Mouse (Mus musculus): ENCODE measurements around the gene Maml2.
A peak's percentile ranks its signal among the peaks of the same experiment; 100 is the strongest.

The Maml2 gene

GRCm38 (mm10) chr9:13507822-13508188 is 210.0 kb downstream of the Maml2 start:
- H3K27me3 ChIP-seq (ENCODE audit: control insufficient read depth, insufficient read depth, low read length, poor library complexity, severe bottlenecking): no peaks in the 10 kb centered on the region
- no peak for DNase-seq (ENCODE audit: low read depth, low spot score)
- H3K36me3 ChIP-seq (ENCODE audit: control insufficient read depth, insufficient read depth, low read length, poor library complexity, severe bottlenecking): no peaks in the 10 kb centered on the region

GRCm38 (mm10) chr9:13509751-13510150 is 212.0 kb downstream of the Maml2 start:
- no peaks in the 10 kb centered on the region for H3K36me3 ChIP-seq (ENCODE audit: control insufficient read depth, insufficient read depth, low read length, poor library complexity, severe bottlenecking)
- no peaks in the 10 kb centered on the region for H3K27me3 ChIP-seq (ENCODE audit: control insufficient read depth, insufficient read depth, low read length, poor library complexity, severe bottlenecking)
- DNase-seq (ENCODE audit: low read depth, low spot score): peak; percentile 66

GRCm38 (mm10) chr9:13510621-13511369 is 213.0 kb downstream of the Maml2 start:
- Histone ChIP-seq H3K36me3 (ENCODE audit: control insufficient read depth, insufficient read depth, low read length, poor library complexity, severe bottlenecking) (no peaks in the 10 kb centered on the region), H3K27me3 (ENCODE audit: control insufficient read depth, insufficient read depth, low read length, poor library complexity, severe bottlenecking) (no peaks in the 10 kb centered on the region)
- peak; percentile 48 for DNase-seq (ENCODE audit: low read depth, low spot score)

- DNase-seq (ENCODE audit: low read depth, low spot score): no peak
- 0 out of 2 replicates have a peak, but pooled peaks cover 2% of the 10 kb centered on the region for H3K36me3 ChIP-seq (ENCODE audit: control insufficient read depth, insufficient read depth, low read length, poor library complexity, severe bottlenecking)
- no peaks in the 10 kb centered on the region for H3K27me3 ChIP-seq (ENCODE audit: control insufficient read depth, insufficient read depth, low read length, poor library complexity, severe bottlenecking)
Measured at GRCm38 (mm10) chr9:13513135-13513534, 215.4 kb downstream of the Maml2 start.

GRCm38 (mm10) chr9:13514435-13514834 is 216.7 kb downstream of the Maml2 start:
- DNase-seq (ENCODE audit: low read depth, low spot score): no peak

GRCm38 (mm10) chr9:13515976-13516375 is 218.2 kb downstream of the Maml2 start:
- Histone ChIP-seq H3K36me3 (ENCODE audit: control insufficient read depth, insufficient read depth, low read length, poor library complexity, severe bottlenecking) (0 out of 2 replicates have a peak, but pooled peaks cover 2% of the 10 kb centered on the region), H3K27me3 (ENCODE audit: control insufficient read depth, insufficient read depth, low read length, poor library complexity, severe bottlenecking) (no peaks in the 10 kb centered on the region)
- no peak for DNase-seq (ENCODE audit: low read depth, low spot score)

More at GRCm38 (mm10) chr9:13514435-13514834, 216.7 kb downstream of the Maml2 start:
- H3K36me3 ChIP-seq (ENCODE audit: control insufficient read depth, insufficient read depth, low read length, poor library complexity, severe bottlenecking): 0 out of 2 replicates have a peak, but pooled peaks cover 2% of the 10 kb centered on the region
- no peaks in the 10 kb centered on the region for H3K27me3 ChIP-seq (ENCODE audit: control insufficient read depth, insufficient read depth, low read length, poor library complexity, severe bottlenecking)

- Histone ChIP-seq H3K36me3 (ENCODE audit: control insufficient read depth, insufficient read depth, low read length, poor library complexity, severe bottlenecking) (0 out of 2 replicates have a peak, but pooled peaks cover 3% of the 10 kb centered on the region), H3K27me3 (ENCODE audit: control insufficient read depth, insufficient read depth, low read length, poor library complexity, severe bottlenecking) (no peaks in the 10 kb centered on the region)
- DNase-seq (ENCODE audit: low read depth, low spot score): no peak
Measured at GRCm38 (mm10) chr9:13518031-13518430, 220.3 kb downstream of the Maml2 start.

GRCm38 (mm10) chr9:13518441-13518971 is 220.7 kb downstream of the Maml2 start:
- no peaks in the 10 kb centered on the region for H3K27me3 ChIP-seq (ENCODE audit: control insufficient read depth, insufficient read depth, low read length, poor library complexity, severe bottlenecking)
- no peak for DNase-seq (ENCODE audit: low read depth, low spot score)
- H3K36me3 ChIP-seq (ENCODE audit: control insufficient read depth, insufficient read depth, low read length, poor library complexity, severe bottlenecking): 0 out of 2 replicates have a peak, but pooled peaks cover 3% of the 10 kb centered on the region

- no peak for DNase-seq (ENCODE audit: low read depth, low spot score)
- H3K36me3 ChIP-seq (ENCODE audit: control insufficient read depth, insufficient read depth, low read length, poor library complexity, severe bottlenecking): 0 out of 2 replicates have a peak, but pooled peaks cover 2% of the 10 kb centered on the region
- no peaks in the 10 kb centered on the region for H3K27me3 ChIP-seq (ENCODE audit: control insufficient read depth, insufficient read depth, low read length, poor library complexity, severe bottlenecking)
Measured at GRCm38 (mm10) chr9:13522061-13522820, 224.5 kb downstream of the Maml2 start.

- Histone ChIP-seq H3K36me3 (ENCODE audit: control insufficient read depth, insufficient read depth, low read length, poor library complexity, severe bottlenecking) (0 out of 2 replicates have a peak, but pooled peaks cover 1% of the 10 kb centered on the region), H3K27me3 (ENCODE audit: control insufficient read depth, insufficient read depth, low read length, poor library complexity, severe bottlenecking) (no peaks in the 10 kb centered on the region)
- DNase-seq (ENCODE audit: low read depth, low spot score): peak; percentile 44
Measured at GRCm38 (mm10) chr9:13523046-13523445, 225.3 kb downstream of the Maml2 start.

- no peak for DNase-seq (ENCODE audit: low read depth, low spot score)
- Histone ChIP-seq H3K27me3 (ENCODE audit: control insufficient read depth, insufficient read depth, low read length, poor library complexity, severe bottlenecking) (no peaks in the 10 kb centered on the region), H3K36me3 (ENCODE audit: control insufficient read depth, insufficient read depth, low read length, poor library complexity, severe bottlenecking) (0 out of 2 replicates have a peak, but pooled peaks cover 1% of the 10 kb centered on the region)
Measured at GRCm38 (mm10) chr9:13525075-13525474, 227.3 kb downstream of the Maml2 start.

- Histone ChIP-seq H3K36me3 (ENCODE audit: control insufficient read depth, insufficient read depth, low read length, poor library complexity, severe bottlenecking) (0 out of 2 replicates have a peak, but pooled peaks cover 1% of the 10 kb centered on the region), H3K27me3 (ENCODE audit: control insufficient read depth, insufficient read depth, low read length, poor library complexity, severe bottlenecking) (no peaks in the 10 kb centered on the region)
- DNase-seq (ENCODE audit: low read depth, low spot score): peak; percentile 28
Measured at GRCm38 (mm10) chr9:13525561-13526255, 228.0 kb downstream of the Maml2 start.

GRCm38 (mm10) chr9:13530575-13530974 is 232.8 kb downstream of the Maml2 start:
- DNase-seq (ENCODE audit: low read depth, low spot score): no peak
- no peaks in the 10 kb centered on the region for H3K27me3 ChIP-seq (ENCODE audit: control insufficient read depth, insufficient read depth, low read length, poor library complexity, severe bottlenecking)
- H3K36me3 ChIP-seq (ENCODE audit: control insufficient read depth, insufficient read depth, low read length, poor library complexity, severe bottlenecking): 0 out of 2 replicates have a peak, but pooled peaks cover 3% of the 10 kb centered on the region

GRCm38 (mm10) chr9:13533076-13533707 is 235.4 kb downstream of the Maml2 start:
- Histone ChIP-seq H3K36me3 (ENCODE audit: control insufficient read depth, insufficient read depth, low read length, poor library complexity, severe bottlenecking) (0 out of 2 replicates have a peak, but pooled peaks cover 3% of the 10 kb centered on the region), H3K27me3 (ENCODE audit: control insufficient read depth, insufficient read depth, low read length, poor library complexity, severe bottlenecking) (no peaks in the 10 kb centered on the region)
- DNase-seq (ENCODE audit: low read depth, low spot score): no peak

All from splenic B cell, adult 2 months (primary cell).